Mouse (Mus musculus) heart, embryonic 15.5 days (tissue): ENCODE measurements around the gene Zfp568. TPM values are rescaled to one million over a fixed set of nuclear protein-coding genes. Genes with fewer than 3 reads are reported as not detected.

Experiments used
- ATAC-seq: fragments of 200-750 bp; cut with Nextera tagmentation; replicated peaks from 2 replicates; pipeline ENCODE4 v1.8.0; 2017; ENCODE audit warnings: low read depth, moderate TSS enrichment; ENCODE audit not compliant: insufficient number of reproducible peaks, insufficient read depth, low FRiP score
- H3K27ac ChIP-seq: fragments of 300-500 bp; sonication (generic); 2 replicates; pipeline ENCODE4 v1.5.1; 2015; ENCODE audit warnings: mild to moderate bottlenecking, inconsistent platforms
- H3K27me3 ChIP-seq: fragments of 300-500 bp; sonication (generic); 2 replicates; pipeline ENCODE4 v1.6.1; 2015; ENCODE audit warnings: inconsistent platforms
- H3K36me3 ChIP-seq: fragments of 300-500 bp; sonication (generic); 2 replicates; pipeline ENCODE4 v1.6.1; 2015; ENCODE audit warnings: mild to moderate bottlenecking, inconsistent platforms
- H3K4me1 ChIP-seq: fragments of 300-500 bp; sonication (generic); replicated peaks from 2 replicates; pipeline ENCODE4 v1.6.1; 2015; ENCODE audit warnings: inconsistent platforms
- H3K4me2 ChIP-seq: fragments of 300-500 bp; sonication (generic); 2 replicates; pipeline ENCODE4 v1.6.1; 2015; ENCODE audit warnings: inconsistent platforms, mild to moderate bottlenecking, moderate library complexity
- H3K4me3 ChIP-seq: fragments of 300-500 bp; sonication (generic); 2 replicates; pipeline ENCODE4 v1.5.1; 2015; ENCODE audit warnings: mild to moderate bottlenecking, inconsistent platforms
- H3K9ac ChIP-seq: fragments of 300-500 bp; sonication (generic); 2 replicates; pipeline ENCODE4 v1.6.1; 2015; ENCODE audit warnings: mild to moderate bottlenecking, inconsistent platforms
- H3K9me3 ChIP-seq: fragments of 300-500 bp; sonication (generic); replicated peaks from 2 replicates; pipeline ENCODE4 v1.6.1; 2016; ENCODE audit warnings: inconsistent platforms
- WGBS: fragments of 180-500 bp; shearing (Covaris S2); methylation state at CpG from one replicate; pipeline ENCODE4 v1.1.7; 2015; ENCODE audit warnings: mixed read lengths; 5-methylcytosine and 5-hydroxymethylcytosine counted together
- polyA plus RNA-seq: library from polyadenylated mRNA; unstranded; fragments of >200 nt; fragmentation: Nextera tagmentation; extraction: Ambion mirVana; gene quantifications from 2 replicates; pipeline ENCODE4 v1.2.1, GENCODE M21; 2015

Gene Zfp568
- polyA plus RNA-seq, 1 experiment from 2014 or later, result 16.2 TPM

DNA sequence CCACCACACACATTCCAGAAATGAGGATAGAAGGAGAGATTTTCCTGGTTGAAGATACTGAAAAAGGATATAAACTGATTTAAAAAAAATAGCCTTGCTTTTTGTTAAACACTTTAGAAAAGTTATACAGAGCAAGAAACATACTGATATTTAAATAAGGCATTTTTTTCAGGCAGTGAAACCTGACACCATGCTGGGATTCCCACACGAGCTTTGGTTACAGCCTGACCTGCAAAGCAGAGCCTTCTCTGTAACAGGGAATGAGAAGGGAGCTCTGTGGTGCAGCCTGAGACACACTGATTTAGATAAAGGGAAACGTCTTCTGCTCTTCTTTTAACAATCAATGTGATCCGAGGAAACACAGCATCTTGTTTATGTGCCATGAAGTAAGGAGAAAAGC, 69.8 kb downstream of the Zfp568 start:
- WGBS, result 4% methylated on average over 3 of the region's 3 CpGs
- Histone ChIP-seq H3K4me3 (no peak overlapping the region), H3K27ac (0 out of 2 replicates have a peak overlapping the region, but pooled peaks have one; percentile 1), H3K9me3 (no peaks in the 10 kb centered on the region), H3K36me3 (peaks cover 19% of the 10 kb centered on the region), H3K27me3 (no peaks in the 10 kb centered on the region), H3K4me1 (peaks cover 5% of the 10 kb centered on the region), H3K9ac (no peak overlapping the region), H3K4me2 (no peak overlapping the region)
- ATAC-seq, result no peak

DNA sequence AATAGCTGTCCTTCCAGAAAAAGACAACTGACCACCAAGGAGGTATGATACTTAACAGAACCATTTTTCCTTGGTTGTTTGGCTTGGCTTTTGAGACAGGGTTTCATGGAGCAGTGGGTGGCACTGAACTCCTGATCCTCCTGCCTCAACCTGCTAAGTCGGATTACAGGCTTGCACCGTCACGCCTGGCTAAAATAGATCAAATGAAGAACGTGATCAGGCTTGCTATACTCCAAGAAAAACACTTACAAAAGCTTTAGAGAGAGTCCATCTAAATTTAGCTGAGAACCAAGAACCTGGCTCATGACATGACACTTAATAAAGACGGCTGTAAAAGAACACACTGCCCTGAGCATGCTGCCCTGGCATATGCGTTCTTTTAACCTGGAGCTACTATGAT, 76.6 kb downstream of the Zfp568 start:
- ATAC-seq, result no peak
- Histone ChIP-seq H3K36me3 (peaks cover 35% of the 10 kb centered on the region), H3K27me3 (no peaks in the 10 kb centered on the region), H3K9ac (no peak overlapping the region), H3K9me3 (no peaks in the 10 kb centered on the region), H3K4me2 (no peak overlapping the region), H3K27ac (peak overlapping the region; percentile 47), H3K4me3 (no peak overlapping the region), H3K4me1 (0 out of 2 replicates have a peak, but pooled peaks cover 6% of the 10 kb centered on the region)
- WGBS, result 59% methylated on average over 6 of the region's 6 CpGs

DNA sequence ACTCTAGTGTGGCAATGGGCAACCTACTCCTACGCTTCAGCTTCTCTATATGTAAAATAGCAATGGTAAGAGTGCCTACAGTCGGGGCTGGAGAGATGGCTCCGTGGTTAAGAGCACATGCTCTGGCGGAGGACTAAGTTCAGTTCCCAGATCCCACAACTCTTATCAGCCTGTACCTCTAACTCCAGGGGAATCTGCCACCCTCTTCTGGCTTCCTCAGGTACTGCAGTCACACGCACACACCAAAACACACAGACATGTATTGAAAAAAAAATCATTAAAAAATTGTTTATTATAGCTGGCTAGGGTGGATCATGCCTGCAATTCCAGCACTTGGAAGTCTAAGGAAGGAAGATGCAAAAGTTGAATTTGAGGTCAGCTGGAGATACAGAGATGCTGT, 78.7 kb downstream of the Zfp568 start:
- 90% methylated on average over 5 of the region's 5 CpGs for WGBS
- peaks cover 16% of the 10 kb centered on the region; the same call in 1 of the 2 replicates for H3K36me3 ChIP-seq
- no peak for ATAC-seq

DNA sequence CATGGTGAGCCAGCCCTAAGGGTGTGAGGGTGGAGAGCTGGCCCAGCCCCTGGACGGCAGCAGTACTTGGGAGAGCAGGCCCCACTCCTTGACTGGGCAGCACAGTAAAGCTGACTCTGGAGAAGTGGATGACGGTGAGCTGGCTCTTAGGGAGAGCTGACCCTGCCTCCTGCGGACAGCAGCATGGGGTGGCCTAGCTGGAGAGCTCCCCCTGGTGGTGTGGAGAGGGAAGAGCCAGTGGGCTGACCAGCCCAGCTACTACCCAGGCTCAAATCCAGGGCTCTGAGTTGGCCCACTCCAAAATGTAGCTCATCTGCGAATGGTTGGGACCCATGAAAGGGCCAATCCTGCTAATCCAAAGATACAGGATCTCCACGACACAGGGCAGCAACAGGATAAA, 80.9 kb downstream of the Zfp568 start:
- H3K4me1 ChIP-seq, result 0 out of 2 replicates have a peak, but pooled peaks cover 6% of the 10 kb centered on the region
- H3K9ac ChIP-seq, result no peak overlapping the region
- H3K9me3 ChIP-seq, result no peaks in the 10 kb centered on the region
- 75% methylated on average over 5 of the region's 5 CpGs for WGBS
- H3K4me2 ChIP-seq, result no peak overlapping the region
- no peak for ATAC-seq
- H3K4me3 ChIP-seq, result no peak overlapping the region
- peaks cover 9% of the 10 kb centered on the region; the same call in 1 of the 2 replicates for H3K36me3 ChIP-seq
- no peak overlapping the region for H3K27ac ChIP-seq
- no peaks in the 10 kb centered on the region for H3K27me3 ChIP-seq

More for the DNA sequence above, 78.7 kb downstream of the Zfp568 start:
- H3K27me3 ChIP-seq, result no peaks in the 10 kb centered on the region
- H3K27ac ChIP-seq, result no peak overlapping the region
- H3K4me2 ChIP-seq, result no peak overlapping the region
- no peak overlapping the region for H3K4me3 ChIP-seq
- no peaks in the 10 kb centered on the region for H3K9me3 ChIP-seq
- 0 out of 2 replicates have a peak, but pooled peaks cover 6% of the 10 kb centered on the region for H3K4me1 ChIP-seq
- no peak overlapping the region for H3K9ac ChIP-seq

DNA sequence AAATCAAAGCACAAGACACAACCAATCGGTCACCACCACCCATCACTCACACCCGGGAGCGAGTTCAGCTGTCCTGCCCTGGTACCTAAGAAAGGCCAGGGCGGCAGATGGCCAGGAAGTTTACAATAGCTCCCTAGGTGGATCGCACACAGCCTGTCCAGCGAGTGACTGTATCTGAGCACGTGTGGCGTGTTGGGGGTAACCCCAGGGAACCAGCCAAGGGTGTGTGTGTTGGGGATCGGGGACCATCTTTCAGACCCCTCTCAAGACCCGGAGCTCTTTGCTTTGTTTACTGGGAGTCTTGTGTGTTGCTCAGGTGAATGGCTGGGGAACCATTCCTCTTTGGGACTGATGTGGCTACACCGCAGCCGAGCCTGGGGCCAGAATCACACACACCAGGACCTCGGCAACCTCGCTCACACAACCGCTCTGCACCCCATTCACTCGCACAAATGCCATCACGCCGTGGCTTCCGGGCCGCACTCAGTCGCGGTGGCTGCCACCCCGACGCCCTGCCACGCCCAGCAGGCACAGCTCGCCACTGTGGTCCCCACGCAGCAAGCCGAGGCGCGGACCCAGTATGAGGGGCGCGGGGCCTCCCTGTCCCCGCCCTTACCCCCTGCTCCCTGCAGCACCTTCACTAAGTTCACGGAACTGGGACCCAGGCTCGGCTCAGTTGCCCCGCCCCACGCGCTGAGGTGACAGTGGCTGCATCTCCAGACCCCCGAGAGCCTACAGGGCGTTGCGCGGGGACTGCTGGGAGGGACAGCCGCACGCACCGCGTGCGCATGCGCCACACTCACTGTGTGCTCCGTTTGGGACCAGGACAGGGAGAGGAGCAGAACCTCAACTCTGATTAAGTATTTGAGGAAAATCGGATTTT, 88.6 kb downstream of the Zfp568 start, which contains the start of gene Zfp82:
TSS of gene Zfp82 (minus strand) at position 755 of the 883 bp plus-strand sequence.
- H3K4me3 ChIP-seq, result peak within 1 kb of the TSS; percentile 78
- H3K4me2 ChIP-seq, result peak within 1 kb of the TSS; percentile 90
- peaks cover 3% of the 10 kb centered on the region; the same call in 1 of the 2 replicates for H3K4me1 ChIP-seq
- H3K27ac ChIP-seq, result peak within 1 kb of the TSS; percentile 71
- no peaks in the 10 kb centered on the region for H3K27me3 ChIP-seq
- no peaks in the 10 kb centered on the region for H3K9me3 ChIP-seq
- under 1% methylated on average over 50 of the region's 50 CpGs for WGBS
- H3K36me3 ChIP-seq, result peaks cover 2% of the 10 kb centered on the region; the same call in 1 of the 2 replicates
- peak; percentile 87 for ATAC-seq
- H3K9ac ChIP-seq, result peak within 1 kb of the TSS; percentile 77

Other genes starting within 250 kb of the Zfp568 start
- 7.6 and 8.9 TPM in 2 replicates for gene Zfp84, start 215.4 kb upstream of the Zfp568 start, polyA plus RNA-seq
- gene Zfp30, start 200.0 kb upstream of the Zfp568 start, polyA plus RNA-seq, result 5.6 and 6.0 TPM in 2 replicates
- 10.8 and 10.9 TPM in 2 replicates for gene Zfp790, start 167.8 kb upstream of the Zfp568 start, polyA plus RNA-seq
- 1.7 and 2.1 TPM in 2 replicates for gene Zfp940, start 130.3 kb upstream of the Zfp568 start, polyA plus RNA-seq
- 3.4 and 4.4 TPM in 2 replicates for gene Zfp420, start 124.0 kb upstream of the Zfp568 start, polyA plus RNA-seq
- gene Zfp27, start 77.4 kb upstream of the Zfp568 start, polyA plus RNA-seq, result 7.2 and 7.8 TPM in 2 replicates
- 3.1 TPM in 2 replicates for gene Zfp383, start 75.7 kb upstream of the Zfp568 start, polyA plus RNA-seq
- gene Zfp74, start 29.9 kb upstream of the Zfp568 start, polyA plus RNA-seq, result 6.7 and 9.4 TPM in 2 replicates
- 3.3 and 4.1 TPM in 2 replicates for gene Zfp14, start 67.4 kb downstream of the Zfp568 start, polyA plus RNA-seq
- 3.5 and 4.6 TPM in 2 replicates for gene Zfp82, start 88.9 kb downstream of the Zfp568 start, polyA plus RNA-seq
- gene Gm26920, start 106.5 kb downstream of the Zfp568 start, polyA plus RNA-seq, result 0.59 TPM in 1 of 2 replicates, not detected in the other
- 5.1 and 6.3 TPM in 2 replicates for gene Zfp566, start 106.6 kb downstream of the Zfp568 start, polyA plus RNA-seq
- 72.9 and 75.3 TPM in 2 replicates for gene Zfp260, start 110.8 kb downstream of the Zfp568 start, polyA plus RNA-seq
- gene Zfp382, start 138.0 kb downstream of the Zfp568 start, polyA plus RNA-seq, result 10.0 and 13.7 TPM in 2 replicates
- 6.9 and 8.5 TPM in 2 replicates for gene Zfp146, start 185.8 kb downstream of the Zfp568 start, polyA plus RNA-seq
- 369 and 603 TPM in 2 replicates for gene Cox7a1, start 200.2 kb downstream of the Zfp568 start, polyA plus RNA-seq
- 77.4 and 96.6 TPM in 2 replicates for gene Capns1, start 214.9 kb downstream of the Zfp568 start, polyA plus RNA-seq
- gene Polr2i, start 248.0 kb downstream of the Zfp568 start, polyA plus RNA-seq, result 99.7 and 105 TPM in 2 replicates
- gene Tbcb, start 248.3 kb downstream of the Zfp568 start, polyA plus RNA-seq, result 125 and 140 TPM in 2 replicates